Mouse (Mus musculus): ENCODE measurements around the gene BC052040.

BC052040 gene

DNA sequence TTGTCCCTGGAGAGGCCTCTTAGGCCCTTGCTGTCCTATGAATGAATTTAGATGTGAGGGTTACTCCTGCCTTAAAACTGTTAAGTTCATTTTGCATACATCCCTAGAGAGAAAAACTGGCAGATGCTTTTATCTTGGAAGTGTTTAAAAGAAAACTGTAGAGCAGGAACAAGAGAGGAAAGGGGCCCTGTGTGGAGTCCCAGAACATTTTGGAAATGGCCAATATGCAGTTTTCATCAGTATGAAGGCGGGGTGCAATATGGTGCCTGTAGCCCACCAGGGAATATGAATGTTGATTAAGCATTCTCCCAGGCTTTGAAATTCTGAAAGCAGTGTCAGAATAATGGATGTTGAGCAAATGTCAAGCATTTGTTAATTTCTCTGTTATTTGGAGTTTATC is 19.8 kb downstream of the BC052040 start:
- no peak for DNase-seq (ENCODE audit: low spot score in 2 of 2)

DNA sequence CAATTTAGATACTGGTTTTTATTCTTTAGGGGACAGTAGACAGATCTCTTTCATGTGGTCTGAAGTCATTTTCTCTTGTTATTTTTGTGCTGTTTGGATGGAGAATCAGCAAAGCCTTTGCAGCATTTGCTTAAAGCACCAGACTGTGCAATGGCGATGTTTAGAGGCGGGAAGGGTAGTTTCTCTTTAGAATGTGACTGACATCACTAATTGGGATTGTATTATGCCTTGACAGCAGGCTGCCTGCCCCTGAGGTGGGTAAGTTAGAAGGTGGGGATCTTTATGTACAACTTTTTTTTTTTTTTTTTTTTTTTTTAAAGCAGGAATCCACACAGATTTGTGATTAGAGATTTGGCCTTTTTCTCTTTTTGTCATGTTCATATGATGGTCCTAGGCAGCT is 20.6 kb downstream of the BC052040 start:
- DNase-seq (ENCODE audit: low spot score in 2 of 2) = no peak

DNA sequence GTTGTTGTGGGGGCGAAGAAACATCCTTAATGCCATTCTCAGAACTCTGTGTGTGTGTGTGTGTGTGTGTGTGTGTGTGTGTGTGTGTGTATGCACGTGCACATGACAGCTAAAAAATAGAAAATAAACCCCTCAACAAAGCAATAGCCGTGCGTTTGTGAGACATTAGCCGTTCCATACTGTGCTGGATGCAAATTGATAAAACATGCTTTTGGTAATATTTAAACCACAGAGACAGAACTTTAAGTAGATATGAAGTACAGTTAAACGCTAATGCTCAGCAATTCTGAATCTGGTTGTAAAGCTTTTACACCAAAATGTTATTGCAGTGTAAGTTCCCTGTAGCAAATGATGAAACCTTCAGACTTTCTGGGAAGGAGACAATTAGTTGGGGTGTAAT is 22.6 kb downstream of the BC052040 start:
- DNase-seq (ENCODE audit: low spot score in 2 of 2) = no peak

DNA sequence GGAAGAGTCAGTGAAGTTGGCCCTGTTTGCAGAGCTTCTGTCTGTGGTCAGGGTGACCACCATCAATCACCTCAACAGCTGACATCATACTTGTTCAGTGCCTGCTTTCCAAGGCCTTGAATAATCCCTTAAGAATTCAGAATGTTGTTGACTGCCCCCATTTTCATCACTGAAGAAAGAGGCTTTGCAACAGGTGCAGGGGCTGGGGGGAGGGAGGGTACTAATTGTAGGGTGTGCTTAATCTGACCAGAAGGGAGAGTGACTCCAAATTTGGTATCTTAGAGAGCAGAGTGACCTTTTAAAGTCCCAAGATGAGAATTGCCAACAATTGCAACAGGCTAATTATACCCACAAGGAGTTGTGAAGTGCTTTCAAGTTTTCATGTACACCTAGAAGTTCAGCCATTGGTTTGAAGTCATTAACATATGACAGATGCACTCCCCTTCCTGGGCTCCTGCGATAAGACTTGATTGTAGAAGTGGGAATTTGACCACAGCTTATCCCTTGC is 24.4 kb downstream of the BC052040 start:
- no peak for DNase-seq (ENCODE audit: low spot score in 2 of 2)

DNA sequence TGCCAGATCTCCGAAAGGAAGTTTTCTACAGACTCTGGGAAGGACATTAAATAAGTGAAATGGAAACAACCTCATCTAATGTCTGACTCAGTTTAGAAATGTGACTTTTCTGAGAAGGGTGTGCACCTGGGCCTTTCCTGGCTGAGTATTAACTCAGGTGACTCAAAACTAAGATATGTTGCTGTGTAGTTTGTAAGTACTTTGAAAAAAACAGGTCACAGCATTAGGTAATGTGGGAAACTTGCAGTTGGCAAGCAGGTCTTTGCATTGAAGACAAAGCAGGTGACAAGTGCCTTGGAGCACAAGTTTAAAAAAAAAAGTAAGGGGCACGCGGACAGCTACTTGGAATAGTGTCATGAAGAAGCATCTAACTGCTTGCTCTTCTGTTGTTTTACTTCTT is 27.5 kb downstream of the BC052040 start:
- no peak for DNase-seq (ENCODE audit: low spot score in 2 of 2)

DNA sequence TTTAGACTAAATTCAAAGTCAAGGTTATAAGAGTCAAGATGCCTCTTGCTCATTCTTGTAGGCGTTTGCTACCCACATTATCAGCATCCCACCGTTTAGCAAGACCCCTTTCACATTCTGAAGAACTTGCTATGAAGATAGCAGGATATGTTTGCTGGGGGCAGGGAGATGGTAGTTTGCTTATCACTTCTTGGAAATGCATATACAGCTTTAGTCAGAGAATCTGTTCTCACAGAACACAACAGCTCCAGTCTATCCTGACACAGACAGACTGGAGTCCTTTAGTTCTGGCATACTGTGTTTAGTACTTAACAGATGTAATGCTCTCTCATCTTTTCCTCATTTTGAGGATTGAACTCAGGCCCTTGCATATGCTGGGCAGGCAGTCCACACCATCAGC is 28.6 kb downstream of the BC052040 start:
- no peak for DNase-seq (ENCODE audit: low spot score in 2 of 2)

DNA sequence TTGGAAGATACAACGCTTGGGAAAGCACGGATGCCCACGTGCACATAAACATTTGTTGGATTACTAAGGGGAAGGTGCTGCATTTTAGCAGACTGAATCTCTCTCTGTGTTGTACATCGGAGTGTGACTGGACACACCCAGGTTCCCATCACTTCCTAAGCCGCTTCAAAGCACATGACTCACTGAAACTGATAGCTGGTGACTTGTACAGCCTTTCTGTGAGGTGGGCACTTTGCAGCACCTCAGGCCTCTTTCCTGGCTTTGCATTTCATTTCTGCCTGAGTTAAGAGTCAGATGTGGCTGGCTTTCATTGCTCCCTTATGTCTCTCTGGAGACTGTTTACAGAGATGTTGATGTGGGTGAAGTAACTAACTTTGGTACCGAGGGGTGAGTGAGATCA is 29.0 kb downstream of the BC052040 start:
- no peak for DNase-seq (ENCODE audit: low spot score in 2 of 2)

DNA sequence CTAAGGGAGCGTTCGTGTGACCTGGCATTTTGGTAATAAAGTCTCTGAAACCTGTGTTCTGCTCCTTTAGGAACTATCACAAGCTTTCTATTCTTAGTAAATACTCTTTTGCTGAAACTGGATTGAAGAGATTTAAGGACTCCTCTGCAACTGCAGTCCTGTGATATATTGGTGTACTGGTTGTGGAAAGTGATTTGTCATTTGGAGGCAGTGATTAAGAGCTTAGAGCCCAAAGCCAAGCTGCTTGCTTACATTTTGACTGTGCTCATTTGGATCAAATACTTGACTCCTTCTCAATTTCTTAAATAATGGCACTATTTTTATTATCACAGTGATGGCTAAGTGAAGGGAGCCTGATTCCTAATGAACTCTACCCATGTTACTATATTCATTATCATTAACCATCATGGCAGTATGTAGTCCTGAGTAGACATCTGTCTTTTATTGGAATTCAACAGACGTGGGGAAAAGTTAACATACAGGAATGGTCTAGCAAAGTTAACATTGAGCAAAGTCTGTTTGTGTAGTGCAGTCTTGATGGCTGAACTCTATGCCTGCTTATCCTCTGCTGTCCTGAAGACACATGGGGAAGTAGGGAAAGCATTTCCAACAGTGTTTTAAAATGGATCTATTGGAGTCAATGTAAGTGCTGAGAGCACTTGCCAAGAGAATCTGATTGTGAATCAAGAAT is 32.5 kb downstream of the BC052040 start:
- DNase-seq (ENCODE audit: low spot score in 2 of 2) = no peak

DNA sequence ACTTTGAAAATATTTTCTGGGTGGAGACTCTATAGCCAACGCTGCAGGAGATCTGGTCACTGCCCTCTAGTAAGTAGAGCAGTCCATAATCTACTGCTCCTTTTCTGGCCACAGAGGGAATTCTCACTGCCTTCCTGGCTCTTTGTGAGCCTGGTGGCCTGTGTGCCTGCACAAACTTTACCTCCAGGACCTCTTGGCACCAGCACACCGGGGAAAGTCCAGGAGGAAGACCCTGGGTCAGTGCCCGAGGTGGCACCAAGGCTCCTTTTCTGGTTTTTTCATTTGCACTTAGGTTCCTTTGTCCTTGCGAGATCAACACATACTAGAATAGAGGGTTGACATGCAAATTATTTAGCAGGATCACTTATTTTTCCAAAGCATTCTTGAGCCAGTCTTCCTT is 47.0 kb downstream of the BC052040 start:
- DNase-seq (ENCODE audit: low spot score in 2 of 2) = no peak

DNA sequence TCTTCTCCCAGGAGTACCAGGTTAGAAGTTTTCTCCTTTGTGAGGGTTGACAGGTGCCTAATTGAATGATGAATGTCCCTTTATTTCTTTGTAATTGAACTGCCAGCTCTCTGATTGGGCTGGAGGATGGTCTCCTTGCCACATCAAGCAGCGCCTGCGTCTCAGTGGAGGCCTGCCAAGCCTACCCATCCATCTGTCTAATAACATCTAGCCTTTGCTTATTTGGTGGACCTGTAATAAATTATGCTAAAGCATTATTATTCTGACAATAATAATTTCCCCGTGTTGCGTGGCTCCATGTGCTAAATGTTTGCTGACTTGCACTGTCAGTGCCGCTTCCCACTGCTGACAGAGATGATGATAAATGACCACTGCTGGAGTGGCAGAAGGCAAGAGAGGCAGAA is 49.5 kb downstream of the BC052040 start:
- DNase-seq (ENCODE audit: low spot score in 2 of 2) = no peak

DNA sequence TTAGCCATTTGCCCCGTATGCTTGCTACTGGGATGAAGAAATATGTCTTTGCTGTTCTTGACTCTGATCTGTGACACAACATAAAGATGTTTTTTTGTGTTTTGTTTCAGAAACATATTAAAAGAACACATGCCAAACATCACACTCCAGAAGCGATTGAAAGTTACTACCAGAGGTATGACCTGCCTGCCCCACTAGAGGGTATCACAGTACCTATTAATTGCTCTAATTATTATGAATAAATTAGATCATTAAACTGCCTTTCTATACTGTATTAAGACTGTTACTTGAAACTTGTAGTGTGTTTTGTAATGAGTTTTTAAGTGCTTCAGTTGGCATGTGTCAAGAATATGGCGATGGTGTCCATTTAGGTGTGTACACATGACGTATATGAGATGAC is 50.3 kb downstream of the BC052040 start:
- DNase-seq (ENCODE audit: low spot score in 2 of 2) = no peak

DNA sequence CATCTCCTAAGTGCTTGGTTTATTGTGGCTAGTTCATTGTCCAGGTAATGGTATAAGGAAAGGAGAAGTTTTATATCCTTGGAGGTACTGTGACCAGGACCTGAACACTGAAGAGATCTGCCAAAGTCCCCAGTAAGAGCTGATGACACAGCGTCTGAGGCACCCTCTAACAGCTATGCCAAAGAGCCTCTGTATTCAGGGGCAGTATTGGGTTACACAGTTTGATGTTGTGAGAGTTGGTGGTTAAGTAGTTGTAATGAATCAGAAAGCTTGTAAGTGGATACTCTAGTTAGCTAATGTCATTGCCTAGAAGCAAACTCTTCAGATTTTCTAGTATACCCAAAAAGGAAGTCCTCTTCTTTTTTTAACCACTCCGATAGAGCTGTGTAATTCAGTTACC is 68.7 kb downstream of the BC052040 start:
- no peak for DNase-seq (ENCODE audit: low spot score in 2 of 2)

DNA sequence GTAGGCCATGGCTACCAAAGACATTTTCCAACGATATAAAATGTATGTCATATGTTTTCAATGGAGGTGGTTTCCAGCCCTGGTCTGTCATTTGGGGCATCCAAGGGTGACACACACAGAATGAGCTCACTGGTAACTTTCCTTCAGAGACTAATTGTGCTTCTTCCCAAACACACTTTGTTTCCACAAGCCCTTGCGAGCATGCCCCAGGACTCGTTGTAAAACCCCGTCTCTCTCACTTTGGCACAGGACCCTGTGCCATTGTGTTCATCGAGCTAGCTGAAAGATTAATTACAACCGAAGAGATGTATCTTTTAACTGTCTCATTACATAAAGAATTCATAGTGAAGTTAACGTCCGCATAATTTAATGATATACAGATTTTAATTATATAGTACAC is 78.2 kb downstream of the BC052040 start:
- DNase-seq (ENCODE audit: low spot score in 2 of 2) = no peak

DNA sequence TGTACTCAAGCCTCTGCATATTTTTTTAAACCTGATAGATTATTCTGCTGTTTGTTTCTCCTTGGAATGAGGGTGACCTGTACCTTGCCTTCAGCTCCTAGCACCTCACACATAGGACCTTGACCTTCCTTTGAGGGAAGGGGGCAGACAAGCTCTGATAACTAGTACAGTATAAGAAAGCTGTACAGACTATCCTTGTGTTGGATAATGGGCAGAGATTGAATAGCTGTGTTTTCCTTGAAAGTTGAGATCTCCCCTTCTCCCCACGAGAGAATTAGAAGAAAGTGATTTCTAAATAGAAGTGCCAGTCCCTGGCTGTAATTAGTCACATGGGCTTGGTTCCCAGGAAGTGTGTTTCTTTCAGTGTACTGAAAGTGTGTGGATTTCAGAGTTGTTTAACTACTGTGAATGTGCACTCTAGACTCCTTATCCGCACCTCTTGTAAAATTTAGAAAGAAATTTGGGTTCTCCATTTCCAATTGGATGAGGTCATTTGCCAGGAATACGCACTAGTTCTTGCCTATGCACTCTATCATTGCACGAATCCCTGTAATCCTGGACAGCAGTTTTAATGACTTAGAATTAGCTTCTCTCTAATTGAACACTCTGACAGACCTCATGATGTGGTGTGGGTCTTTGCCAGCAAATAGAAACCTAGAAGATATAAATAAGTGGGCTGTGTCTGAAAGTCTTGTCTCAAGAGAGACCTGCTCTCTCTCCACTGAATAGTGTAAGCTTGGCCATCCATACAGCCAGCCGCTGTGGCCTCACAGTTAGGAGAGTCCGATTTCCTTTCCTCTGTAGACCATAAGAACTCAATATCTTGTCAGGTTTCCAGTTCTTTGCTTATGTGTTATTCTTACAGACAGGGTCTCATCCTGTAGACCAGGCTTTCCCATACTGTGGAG is 79.0 kb downstream of the BC052040 start:
- no peak for DNase-seq (ENCODE audit: low spot score in 2 of 2)

DNA sequence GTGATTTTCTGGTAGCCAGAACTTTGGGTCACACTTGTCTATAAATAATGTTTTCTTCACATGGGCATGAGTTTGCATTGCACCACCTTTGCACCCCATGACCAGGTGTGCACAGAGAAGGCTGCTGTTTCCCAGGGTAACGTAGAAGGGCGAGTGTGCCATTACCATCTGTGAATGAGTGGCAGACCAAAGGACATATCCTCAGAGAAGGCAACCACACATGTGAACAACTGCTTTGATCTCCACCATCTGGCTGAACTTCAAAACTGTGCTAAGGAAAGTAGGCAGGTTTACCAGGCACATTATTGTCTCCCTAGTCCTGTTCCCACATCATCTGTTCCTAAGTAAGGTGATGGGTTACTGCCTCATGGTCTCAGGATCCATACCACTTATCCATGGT is 86.0 kb downstream of the BC052040 start:
- DNase-seq (ENCODE audit: low spot score in 2 of 2) = no peak

DNA sequence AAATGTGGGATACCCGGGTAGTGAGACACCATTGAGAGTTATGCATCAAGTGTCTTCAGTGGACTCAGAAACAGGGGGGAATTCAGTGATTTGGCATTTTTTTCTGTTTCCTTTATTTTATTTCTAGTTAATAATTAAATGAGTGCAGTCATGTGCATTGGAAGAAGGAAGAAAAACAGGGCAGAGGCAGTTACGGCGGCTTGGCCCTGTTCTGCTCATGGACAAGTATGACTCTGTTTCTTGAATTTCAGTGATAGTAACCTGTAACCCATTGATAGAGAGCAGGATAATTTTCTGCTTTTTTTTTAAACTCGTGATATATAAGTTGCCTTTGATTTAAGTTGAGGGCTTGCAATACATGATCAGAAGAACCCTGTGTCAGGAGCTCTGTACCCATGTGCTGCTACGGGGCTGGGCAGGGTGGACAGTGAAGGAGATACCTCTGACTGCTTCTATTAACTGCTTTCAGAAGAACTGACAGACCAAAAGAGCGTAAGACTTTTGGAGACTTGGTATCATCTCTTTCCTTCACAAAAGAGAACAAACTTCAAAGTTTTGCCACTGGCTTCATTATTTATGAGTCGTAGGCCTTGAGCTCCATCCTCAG is 91.6 kb downstream of the BC052040 start:
- DNase-seq (ENCODE audit: low spot score in 2 of 2) = no peak

DNA sequence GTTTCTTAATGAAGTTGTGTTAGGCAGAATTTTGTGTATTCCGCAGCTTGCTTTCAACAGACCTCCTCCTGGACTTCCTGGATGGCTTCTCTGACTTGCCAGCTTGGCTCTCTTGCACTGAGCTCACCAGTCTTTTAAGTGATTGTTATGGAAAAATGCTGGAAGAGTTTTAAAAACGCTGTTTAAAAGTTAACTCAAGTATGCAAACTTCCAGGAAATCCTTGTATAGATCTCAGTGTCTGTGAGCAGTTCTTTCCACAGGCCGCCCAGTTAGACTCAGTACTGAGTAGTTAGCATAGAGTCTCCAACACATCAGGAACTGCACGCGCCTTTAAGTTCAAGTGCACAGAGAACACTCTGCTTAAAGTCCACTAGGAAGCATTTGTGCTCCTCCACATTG is 97.3 kb downstream of the BC052040 start:
- DNase-seq (ENCODE audit: low spot score in 2 of 2) = no peak

DNA sequence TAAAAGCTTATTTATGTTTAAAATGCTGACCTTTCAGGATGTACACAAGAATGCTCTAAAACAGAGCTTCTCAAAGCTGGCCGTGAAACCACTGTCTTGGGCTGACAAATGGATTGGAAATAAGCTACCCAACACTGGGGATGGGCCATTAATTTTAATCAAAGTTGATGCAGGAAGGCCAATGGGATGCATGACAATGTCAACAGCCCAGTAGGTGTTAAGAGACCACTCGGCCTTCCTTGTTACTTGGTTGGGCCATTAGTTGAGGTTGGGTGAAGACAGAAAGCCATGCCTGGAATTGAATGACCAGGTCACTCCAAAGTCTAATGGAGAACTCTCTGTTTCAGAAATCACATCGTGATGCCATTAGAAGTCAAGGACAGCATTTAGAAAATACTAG is 103.7 kb downstream of the BC052040 start:
- DNase-seq (ENCODE audit: low spot score in 2 of 2) = no peak

DNA sequence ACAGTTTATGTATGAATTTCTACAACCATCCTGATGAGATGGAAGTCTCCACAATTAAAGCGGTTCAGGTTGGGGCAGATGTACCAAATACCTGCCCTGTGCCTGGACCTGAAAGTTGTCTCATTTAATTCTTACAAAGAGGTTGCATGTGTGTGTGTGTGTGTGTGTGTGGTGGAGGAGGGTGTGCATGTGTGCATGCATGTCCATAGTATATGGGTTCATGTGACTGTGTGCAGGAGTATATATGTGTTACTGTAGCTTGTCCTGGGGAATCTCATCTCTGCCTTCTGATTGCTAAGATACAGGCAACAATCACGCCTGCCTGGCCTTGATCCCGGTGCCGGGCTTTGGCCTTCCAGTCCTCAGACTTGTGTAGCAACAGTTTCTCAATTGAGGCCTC is 106.1 kb downstream of the BC052040 start:
- DNase-seq (ENCODE audit: low spot score in 2 of 2) = no peak

DNA sequence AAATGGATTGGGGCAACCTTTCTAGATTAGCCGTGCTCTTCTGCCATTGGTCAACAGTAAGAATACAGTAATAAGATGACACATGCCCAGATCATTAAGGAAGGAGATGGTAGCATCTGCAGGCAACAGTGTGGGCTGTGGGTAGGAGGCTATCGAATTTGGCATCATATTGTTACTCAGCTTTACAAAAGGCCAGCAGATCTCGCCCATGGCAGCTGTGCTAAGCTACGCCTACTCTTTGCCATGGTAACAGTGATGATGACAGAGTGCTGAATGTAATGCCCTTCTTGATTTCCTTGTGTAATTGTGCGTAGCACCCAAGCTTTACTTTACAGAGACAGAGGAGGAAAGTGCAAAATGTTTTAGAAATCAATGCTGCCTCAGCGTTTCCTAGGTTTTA is 106.8 kb downstream of the BC052040 start:
- no peak for DNase-seq (ENCODE audit: low spot score in 2 of 2)

DNA sequence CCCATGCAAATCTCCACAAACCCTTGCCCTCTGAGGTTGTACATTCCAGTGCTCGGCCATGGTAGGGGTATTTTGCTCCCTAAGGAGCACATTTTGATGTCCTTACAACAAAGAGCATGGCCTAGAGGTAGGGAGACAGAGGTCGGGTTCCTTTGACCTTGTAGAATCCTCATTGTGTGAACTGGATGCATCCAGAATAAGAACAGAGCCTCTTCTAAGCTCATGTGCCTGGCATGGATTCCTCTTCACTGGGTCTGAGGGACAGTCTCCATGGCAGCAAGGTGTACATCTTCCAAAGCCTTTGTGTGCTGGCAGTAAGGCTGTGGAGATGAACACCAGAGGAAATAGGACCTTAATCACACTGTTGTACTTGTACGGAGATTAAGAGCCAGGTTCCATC is 112.3 kb downstream of the BC052040 start:
- no peak for DNase-seq (ENCODE audit: low spot score in 2 of 2)

DNA sequence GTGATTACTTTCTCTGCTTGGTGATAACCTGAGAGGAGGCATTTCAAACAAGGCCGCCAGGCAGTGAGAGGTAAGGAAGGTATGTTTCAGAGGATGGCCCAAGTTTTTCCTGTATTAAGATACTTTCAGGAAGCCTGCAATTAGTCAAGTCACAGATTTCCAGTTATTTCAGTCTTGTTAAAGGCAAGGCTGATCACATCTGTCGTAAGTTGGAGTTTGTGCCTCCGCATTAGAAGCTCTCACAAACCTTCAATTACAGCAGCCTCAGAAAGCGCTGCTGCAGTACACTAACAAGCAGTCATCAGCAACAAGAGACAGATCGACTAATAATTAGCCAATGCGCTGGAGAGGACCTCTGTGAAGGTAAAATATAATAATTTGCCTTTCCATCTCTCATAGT is 112.9 kb downstream of the BC052040 start:
- no peak for DNase-seq (ENCODE audit: low spot score in 2 of 2)

DNA sequence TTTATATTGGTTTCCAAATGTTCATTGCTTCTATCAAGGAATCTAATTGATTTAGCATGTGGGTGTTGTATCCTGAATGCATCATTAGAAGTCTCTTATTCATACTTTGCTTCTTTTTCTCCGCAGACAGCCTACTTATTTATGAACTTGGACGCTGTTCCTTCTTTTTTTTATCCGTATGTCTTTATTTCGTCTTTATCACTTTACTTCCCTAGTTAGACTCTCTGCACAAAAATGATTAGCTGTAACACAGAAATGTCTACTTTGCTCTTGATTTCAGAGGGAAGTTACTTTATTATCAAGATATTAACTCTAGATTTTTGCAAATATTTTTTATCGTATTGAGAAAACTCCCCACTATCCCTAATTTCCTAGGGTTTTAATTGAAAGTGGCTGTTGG is 117.5 kb downstream of the BC052040 start:
- DNase-seq (ENCODE audit: low spot score in 2 of 2) = no peak
